Mouse (Mus musculus): ENCODE measurements around the gene Ccnk. TPM values are rescaled to one million over a fixed set of nuclear protein-coding genes. Genes with fewer than 3 reads are reported as not detected.

The Ccnk gene
- 225 and 271 TPM in 2 replicates for polyA plus RNA-seq (2012; rRNA removed)

GRCm38 (mm10) chr12:108179321-108180266 is at the start of gene Ccnk:
Gene Ccnk (plus strand): TSS chr12:108179579.
- peaks cover 3% of the 10 kb centered on the region; the same call in 1 of the 2 replicates for H3K4me1 ChIP-seq (ENCODE audit: control insufficient read depth, insufficient read depth, low read length)
- H3K36me3 ChIP-seq (ENCODE audit: control insufficient read depth, insufficient read depth, low read length) = no peaks in the 10 kb centered on the region
- no peak for TF ChIP-seq CTCF (IDR thresholded peaks at IDR 0.05; ENCODE audit: control insufficient read depth, insufficient read depth, insufficient replicate concordance, low read depth, low read length)
- TF ChIP-seq POLR2A (IDR thresholded peaks at IDR 0.05; ENCODE audit: control insufficient read depth, low read depth, low read length) = peak; percentile 86

GRCm38 (mm10) chr12:108132450-108133070 is 46.8 kb upstream of the Ccnk start:
- H3K27me3 ChIP-seq (ENCODE audit: control insufficient read depth, insufficient read depth, low read length) = no peaks in the 10 kb centered on the region
- no peak overlapping the region for H3K4me3 ChIP-seq (ENCODE audit: control insufficient read depth, low read depth, low read length)
- TF ChIP-seq POLR2A (IDR thresholded peaks at IDR 0.05; ENCODE audit: control insufficient read depth, low read depth, low read length) = no peak
- peaks cover 1% of the 10 kb centered on the region; the same call in 1 of the 2 replicates for H3K36me3 ChIP-seq (ENCODE audit: control insufficient read depth, insufficient read depth, low read length)
- H3K27ac ChIP-seq (ENCODE audit: control insufficient read depth, insufficient read depth, low read depth, low read length) = no peak overlapping the region
- H3K4me1 ChIP-seq (ENCODE audit: control insufficient read depth, insufficient read depth, low read length) = no peaks in the 10 kb centered on the region

More at GRCm38 (mm10) chr12:108179321-108180266, at the start of gene Ccnk:
- Histone ChIP-seq H3K27me3 (ENCODE audit: control insufficient read depth, insufficient read depth, low read length) (no peaks in the 10 kb centered on the region), H3K4me3 (ENCODE audit: control insufficient read depth, low read depth, low read length) (peak within 1 kb of the TSS; percentile 99), H3K27ac (ENCODE audit: control insufficient read depth, insufficient read depth, low read depth, low read length) (peak within 1 kb of the TSS; percentile 97)

- TF ChIP-seq CTCF (IDR thresholded peaks at IDR 0.05; ENCODE audit: control insufficient read depth, insufficient read depth, insufficient replicate concordance, low read depth, low read length) (no peak), POLR2A (IDR thresholded peaks at IDR 0.05; ENCODE audit: control insufficient read depth, low read depth, low read length) (no peak)
- Histone ChIP-seq H3K27ac (ENCODE audit: control insufficient read depth, insufficient read depth, low read depth, low read length) (no peak overlapping the region), H3K4me3 (ENCODE audit: control insufficient read depth, low read depth, low read length) (no peak overlapping the region), H3K4me1 (ENCODE audit: control insufficient read depth, insufficient read depth, low read length) (no peaks in the 10 kb centered on the region), H3K36me3 (ENCODE audit: control insufficient read depth, insufficient read depth, low read length) (peaks cover 1% of the 10 kb centered on the region; the same call in 1 of the 2 replicates), H3K27me3 (ENCODE audit: control insufficient read depth, insufficient read depth, low read length) (no peaks in the 10 kb centered on the region)
Measured at GRCm38 (mm10) chr12:108133181-108133580, 46.2 kb upstream of the Ccnk start.

- H3K27ac ChIP-seq (ENCODE audit: control insufficient read depth, insufficient read depth, low read depth, low read length) = no peak overlapping the region
- no peak overlapping the region for H3K4me3 ChIP-seq (ENCODE audit: control insufficient read depth, low read depth, low read length)
- H3K36me3 ChIP-seq (ENCODE audit: control insufficient read depth, insufficient read depth, low read length) = peaks cover 1% of the 10 kb centered on the region
- no peak for TF ChIP-seq CTCF (IDR thresholded peaks at IDR 0.05; ENCODE audit: control insufficient read depth, insufficient read depth, insufficient replicate concordance, low read depth, low read length)
- TF ChIP-seq POLR2A (IDR thresholded peaks at IDR 0.05; ENCODE audit: control insufficient read depth, low read depth, low read length) = no peak
- no peaks in the 10 kb centered on the region for H3K27me3 ChIP-seq (ENCODE audit: control insufficient read depth, insufficient read depth, low read length)
- H3K4me1 ChIP-seq (ENCODE audit: control insufficient read depth, insufficient read depth, low read length) = no peaks in the 10 kb centered on the region
Measured at GRCm38 (mm10) chr12:108135610-108136208, 43.7 kb upstream of the Ccnk start.

- peaks cover 2% of the 10 kb centered on the region for H3K36me3 ChIP-seq (ENCODE audit: control insufficient read depth, insufficient read depth, low read length)
- no peak for TF ChIP-seq POLR2A (IDR thresholded peaks at IDR 0.05; ENCODE audit: control insufficient read depth, low read depth, low read length)
- TF ChIP-seq CTCF (IDR thresholded peaks at IDR 0.05; ENCODE audit: control insufficient read depth, insufficient read depth, insufficient replicate concordance, low read depth, low read length) = no peak
- no peaks in the 10 kb centered on the region for H3K4me1 ChIP-seq (ENCODE audit: control insufficient read depth, insufficient read depth, low read length)
- no peak overlapping the region for H3K4me3 ChIP-seq (ENCODE audit: control insufficient read depth, low read depth, low read length)
- H3K27me3 ChIP-seq (ENCODE audit: control insufficient read depth, insufficient read depth, low read length) = no peaks in the 10 kb centered on the region
- no peak overlapping the region for H3K27ac ChIP-seq (ENCODE audit: control insufficient read depth, insufficient read depth, low read depth, low read length)
Measured at GRCm38 (mm10) chr12:108143624-108144498, 35.5 kb upstream of the Ccnk start.

- Histone ChIP-seq H3K4me3 (ENCODE audit: control insufficient read depth, low read depth, low read length) (no peak overlapping the region), H3K36me3 (ENCODE audit: control insufficient read depth, insufficient read depth, low read length) (peaks cover 5% of the 10 kb centered on the region; the same call in 1 of the 2 replicates), H3K27ac (ENCODE audit: control insufficient read depth, insufficient read depth, low read depth, low read length) (no peak overlapping the region), H3K4me1 (ENCODE audit: control insufficient read depth, insufficient read depth, low read length) (no peaks in the 10 kb centered on the region), H3K27me3 (ENCODE audit: control insufficient read depth, insufficient read depth, low read length) (no peaks in the 10 kb centered on the region)
- TF ChIP-seq CTCF (IDR thresholded peaks at IDR 0.05; ENCODE audit: control insufficient read depth, insufficient read depth, insufficient replicate concordance, low read depth, low read length) (no peak), POLR2A (IDR thresholded peaks at IDR 0.05; ENCODE audit: control insufficient read depth, low read depth, low read length) (no peak)
Measured at GRCm38 (mm10) chr12:108145198-108145597, 34.2 kb upstream of the Ccnk start.

Data from testis, adult 2 months (tissue).